Mouse (Mus musculus) hindbrain, postnatal 0 days (tissue): ENCODE measurements around the gene Thap7. TPM values are rescaled to one million over a fixed set of nuclear protein-coding genes. Genes with fewer than 3 reads are reported as not detected.

Source experiments
- ATAC-seq: fragments of 200-750 bp; cut with Nextera tagmentation; 2 replicates; pipeline ENCODE4 v1.8.0; 2017; ENCODE audit warnings: mild to moderate bottlenecking, moderate TSS enrichment, moderate library complexity
- DNase-seq: peaks from one replicate; pipeline ENCODE4 v3.0.0-alpha.2; 2015; ENCODE audit warnings: low spot score
- H3K27ac ChIP-seq: fragments of 300-500 bp; sonication (generic); 2 replicates; pipeline ENCODE4 v1.5.1; 2014; ENCODE audit warnings: mild to moderate bottlenecking
- H3K27me3 ChIP-seq: fragments of 300-500 bp; sonication (generic); 2 replicates; pipeline ENCODE4 v1.6.1; 2014; ENCODE audit warnings: low read length, mixed read lengths; ENCODE audit not compliant: insufficient read depth
- H3K36me3 ChIP-seq: fragments of 300-500 bp; sonication (generic); 2 replicates; pipeline ENCODE4 v1.6.1; 2014; ENCODE audit warnings: low read length, mixed read lengths; ENCODE audit not compliant: insufficient read depth
- H3K4me1 ChIP-seq: fragments of 300-500 bp; sonication (generic); 2 replicates; pipeline ENCODE4 v1.6.1; 2014; ENCODE audit warnings: antibody characterized with exemption, low read length, mixed read lengths; ENCODE audit not compliant: insufficient read depth
- H3K4me2 ChIP-seq: fragments of 300-500 bp; sonication (generic); 2 replicates; pipeline ENCODE4 v1.6.1; 2014; ENCODE audit warnings: low read depth, mild to moderate bottlenecking, low read length, moderate library complexity, mixed read lengths
- H3K4me3 ChIP-seq: fragments of 300-500 bp; sonication (generic); 2 replicates; pipeline ENCODE4 v1.5.1; 2014; ENCODE audit warnings: low read length
- H3K9ac ChIP-seq: fragments of 300-500 bp; sonication (generic); replicated peaks from 2 replicates; pipeline ENCODE4 v1.6.1; 2014; ENCODE audit warnings: mild to moderate bottlenecking, low read length, moderate library complexity, mixed read lengths
- H3K9me3 ChIP-seq: fragments of 300-500 bp; sonication (generic); 2 replicates; pipeline ENCODE4 v1.6.1; 2016; ENCODE audit warnings: low read length, mixed read lengths
- CTCF ChIP-seq: IDR thresholded peaks from 2 replicates; pipeline ENCODE4 v1.5.1; 2016; ENCODE audit warnings: antibody characterized with exemption, control low read depth, low read depth
- WGBS: fragments of 180-500 bp; shearing (Covaris S2); extraction: QIAGEN DNeasy Blood & Tissue Kit; methylation state at CpG from one replicate; pipeline ENCODE4 v1.1.7; 2014; 5-methylcytosine and 5-hydroxymethylcytosine counted together
- polyA plus RNA-seq: library from polyadenylated mRNA; unstranded; fragments of >200 nt; fragmentation: Nextera tagmentation; extraction: Ambion mirVana; gene quantifications from 2 replicates; pipeline ENCODE4 v1.2.1, GENCODE M21; 2015
- total RNA-seq: library from RNA; depleted of rRNA; stranded (reverse); fragments of >200 nt; gene quantifications from 2 replicates; pipeline ENCODE4 v1.2.3, GENCODE M21; 2014

The Thap7 gene
- total and polyA plus RNA-seq, 2 experiments from 2014 or later, result 57.5 to 66.8 TPM

DNA sequence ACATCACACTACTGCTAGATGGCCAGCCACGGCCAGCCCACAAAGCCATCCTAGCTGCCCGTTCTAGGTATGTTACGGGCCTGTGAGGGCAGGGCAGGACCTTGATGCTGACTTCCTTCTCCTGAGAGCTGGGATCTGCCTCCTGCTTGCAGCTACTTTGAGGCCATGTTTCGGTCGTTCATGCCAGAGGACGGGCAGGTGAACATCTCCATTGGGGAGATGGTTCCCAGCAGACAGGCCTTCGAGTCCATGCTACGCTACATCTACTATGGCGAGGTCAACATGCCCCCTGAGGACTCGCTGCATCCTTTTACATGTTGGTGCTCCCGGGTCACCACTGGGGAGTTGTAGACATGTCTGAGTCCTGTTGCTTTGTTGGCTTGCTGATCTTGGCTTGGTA, 6.8 kb downstream of the Thap7 start:
- no peak for DNase-seq
- peaks cover 78% of the 10 kb centered on the region for H3K36me3 ChIP-seq

DNA sequence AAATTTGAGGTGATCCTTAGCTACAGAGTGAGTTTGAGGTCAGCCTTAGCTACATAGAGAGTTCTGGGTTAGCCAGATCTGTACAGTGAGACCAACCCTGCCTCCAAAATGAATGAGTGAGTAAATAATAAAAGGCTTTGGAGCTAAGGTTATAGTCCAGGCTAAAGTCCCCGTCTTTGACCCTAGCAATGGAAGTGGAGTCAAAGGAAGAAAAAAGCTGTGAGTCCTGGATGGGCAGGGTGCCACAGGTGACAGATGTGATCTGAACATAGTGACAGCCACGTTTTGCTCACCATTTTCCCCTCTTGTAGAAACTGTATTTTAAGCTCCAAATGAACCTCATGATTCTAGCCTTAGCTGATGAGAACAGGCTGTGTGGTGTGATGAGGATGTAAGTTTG, 12.0 kb downstream of the Thap7 start:
- no peaks in the 10 kb centered on the region for H3K4me1 ChIP-seq
- 76% methylated on average over 2 of the region's 2 CpGs for WGBS
- H3K4me2 ChIP-seq, result no peak overlapping the region
- peaks cover 76% of the 10 kb centered on the region for H3K36me3 ChIP-seq
- H3K27ac ChIP-seq, result no peak overlapping the region
- TF ChIP-seq CTCF, result no peak
- no peaks in the 10 kb centered on the region for H3K27me3 ChIP-seq
- DNase-seq (no peak), ATAC-seq (no peak)
- H3K9ac ChIP-seq, result no peak overlapping the region
- no peaks in the 10 kb centered on the region for H3K9me3 ChIP-seq
- no peak overlapping the region for H3K4me3 ChIP-seq

More for the DNA sequence above, 6.8 kb downstream of the Thap7 start:
- WGBS, result 93% methylated on average over 11 of the region's 11 CpGs
- H3K9ac ChIP-seq, result no peak overlapping the region
- no peak for ATAC-seq
- no peaks in the 10 kb centered on the region for H3K9me3 ChIP-seq
- H3K4me1 ChIP-seq, result no peaks in the 10 kb centered on the region
- H3K4me2 ChIP-seq, result no peak overlapping the region
- no peak for TF ChIP-seq CTCF
- H3K27ac ChIP-seq, result no peak overlapping the region
- no peaks in the 10 kb centered on the region for H3K27me3 ChIP-seq
- H3K4me3 ChIP-seq, result no peak overlapping the region

DNA sequence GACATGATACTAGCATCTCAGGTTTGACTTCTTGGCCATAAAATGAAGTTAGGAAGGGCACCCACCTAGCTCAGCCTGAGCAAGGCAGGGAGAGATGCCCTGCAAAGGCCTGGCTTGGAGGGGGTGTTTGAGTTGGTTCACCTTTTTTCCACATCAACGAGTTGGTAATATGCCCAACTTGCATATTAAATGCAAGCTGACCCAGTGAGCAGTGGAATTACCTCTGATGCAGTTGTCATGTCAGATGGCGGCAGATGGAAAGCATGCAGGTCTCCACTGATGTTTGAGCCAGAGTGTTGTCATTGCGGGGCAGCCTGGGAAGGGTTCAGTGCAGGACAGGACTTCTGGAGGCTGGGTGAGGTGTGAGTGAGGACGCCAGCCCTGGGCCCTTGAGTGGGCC, 19.5 kb downstream of the Thap7 start:
- no peaks in the 10 kb centered on the region for H3K9me3 ChIP-seq
- no peak overlapping the region for H3K4me2 ChIP-seq
- peaks cover 13% of the 10 kb centered on the region for H3K4me1 ChIP-seq
- WGBS, result 79% methylated on average over 4 of the region's 4 CpGs
- H3K36me3 ChIP-seq, result peaks cover 24% of the 10 kb centered on the region
- no peaks in the 10 kb centered on the region for H3K27me3 ChIP-seq
- ATAC-seq (no peak), DNase-seq (no peak)
- no peak overlapping the region for H3K27ac ChIP-seq
- no peak overlapping the region for H3K9ac ChIP-seq
- no peak overlapping the region for H3K4me3 ChIP-seq
- TF ChIP-seq CTCF, result no peak

DNA sequence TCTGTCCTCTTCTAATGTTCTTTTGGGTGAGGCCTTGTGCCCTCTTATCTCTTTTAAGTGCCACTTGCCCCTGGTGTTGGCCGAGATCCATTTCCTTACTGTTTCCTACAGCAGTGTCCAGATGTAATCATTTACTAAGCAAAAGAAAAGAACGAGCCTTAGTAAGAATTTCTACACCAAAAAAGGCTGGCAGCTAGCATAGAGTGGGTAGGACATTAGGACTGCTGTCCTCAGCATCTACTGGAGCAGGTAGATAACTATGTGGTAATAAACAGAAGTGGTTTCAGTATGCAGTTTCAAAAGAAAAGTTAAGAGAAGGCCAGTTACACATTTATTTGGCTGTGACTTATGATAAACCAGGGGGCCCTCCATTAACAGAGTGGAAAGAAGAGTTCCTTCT, 20.2 kb downstream of the Thap7 start:
- Histone ChIP-seq H3K27me3 (no peaks in the 10 kb centered on the region), H3K4me2 (no peak overlapping the region), H3K27ac (no peak overlapping the region), H3K9me3 (no peaks in the 10 kb centered on the region), H3K36me3 (peaks cover 17% of the 10 kb centered on the region), H3K4me1 (peaks cover 13% of the 10 kb centered on the region), H3K9ac (0 out of 2 replicates have a peak overlapping the region, but pooled peaks have one; percentile 21), H3K4me3 (no peak overlapping the region)
- no peak for DNase-seq
- TF ChIP-seq CTCF, result no peak
- no peak for ATAC-seq
- 81% methylated on average over 2 of the region's 2 CpGs for WGBS

DNA sequence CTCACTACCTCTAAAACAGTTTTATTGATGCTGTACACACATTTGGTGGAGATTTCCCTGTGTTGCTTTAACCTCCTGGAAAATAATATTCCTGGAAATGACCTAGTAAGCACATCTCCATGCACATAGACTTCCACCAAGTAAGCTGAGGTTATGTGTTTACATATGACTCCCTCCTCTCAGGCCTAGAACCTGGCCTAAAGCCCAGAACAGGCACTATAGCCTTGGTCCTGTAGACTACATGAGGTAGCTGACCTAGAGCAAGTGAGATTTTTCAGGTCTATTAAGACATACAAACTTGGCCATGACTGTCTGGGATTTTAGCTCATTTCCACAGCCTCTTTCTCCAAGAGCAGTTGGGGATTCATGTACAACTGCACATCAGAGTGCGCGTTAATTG, 20.8 kb downstream of the Thap7 start:
- H3K4me3 ChIP-seq, result peak overlapping the region; percentile 83; the same call in 1 of the 2 replicates

DNA sequence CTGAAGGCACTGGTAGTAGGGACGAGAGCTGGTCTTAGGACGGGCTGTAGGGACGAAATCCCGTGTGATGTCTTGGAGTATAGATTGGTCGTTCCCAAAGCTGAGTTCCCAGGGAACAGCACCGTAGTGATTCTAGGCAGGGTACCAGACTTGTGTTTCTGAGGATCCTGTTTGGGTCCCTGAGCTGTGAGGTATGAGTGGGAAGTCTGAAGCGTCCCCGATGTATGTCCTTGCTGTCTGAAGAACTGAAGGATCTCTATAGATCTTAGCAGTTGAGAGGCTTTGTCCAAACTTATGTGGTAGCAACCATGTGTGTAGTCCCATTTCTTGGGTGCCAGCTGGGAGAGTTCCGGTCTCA, 21.7 kb downstream of the Thap7 start:
- peak overlapping the region; percentile 85 for H3K9ac ChIP-seq

More for the DNA sequence above, 20.8 kb downstream of the Thap7 start:
- H3K9me3 ChIP-seq, result no peaks in the 10 kb centered on the region
- H3K4me1 ChIP-seq, result peaks cover 13% of the 10 kb centered on the region
- no peak overlapping the region; the same call in 1 of the 2 replicates for H3K9ac ChIP-seq
- no peak overlapping the region for H3K27ac ChIP-seq
- ATAC-seq, result no peak
- H3K36me3 ChIP-seq, result peaks cover 17% of the 10 kb centered on the region
- TF ChIP-seq CTCF, result no peak
- DNase-seq, result no peak
- WGBS, result 96% methylated on average over 2 of the region's 2 CpGs
- no peaks in the 10 kb centered on the region for H3K27me3 ChIP-seq
- H3K4me2 ChIP-seq, result peak overlapping the region; percentile 84

DNA sequence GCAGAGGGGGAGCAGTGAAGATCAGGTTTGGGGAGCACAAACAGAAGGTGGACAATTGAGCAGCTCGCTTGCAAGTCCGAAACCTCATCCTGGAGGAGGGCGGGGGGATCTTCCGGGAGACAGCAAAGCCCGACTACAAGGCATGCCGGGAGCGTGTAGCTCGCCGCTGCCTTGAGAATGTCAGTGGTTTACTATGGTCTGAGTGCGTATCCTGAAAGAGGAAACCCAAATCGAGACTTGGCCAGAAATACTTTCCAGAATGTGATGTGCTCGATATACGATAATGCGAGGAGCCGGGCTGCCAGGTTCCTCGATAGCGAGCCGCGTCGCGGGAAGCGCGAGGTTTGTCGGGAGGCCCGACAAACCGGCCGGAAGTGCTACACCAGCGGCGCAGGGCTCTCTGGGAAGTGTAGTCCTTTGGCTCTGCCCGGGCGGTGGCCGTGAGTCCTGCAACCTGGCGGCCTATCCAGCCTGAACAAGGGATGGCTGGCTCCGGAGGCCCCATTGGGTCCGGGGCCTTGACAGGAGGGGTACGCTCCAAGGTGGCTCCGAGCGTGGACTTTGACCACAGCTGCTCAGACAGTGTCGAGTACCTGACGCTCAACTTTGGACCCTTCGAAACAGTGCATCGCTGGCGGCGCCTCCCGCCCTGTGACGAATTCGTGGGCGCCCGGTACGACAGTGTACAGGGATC, 22.2 kb downstream of the Thap7 start, which contains the start of gene Lztr1:
TSS of gene Lztr1 (plus strand) at position 143 of the 694 bp plus-strand sequence.
- WGBS, result under 1% methylated on average over 50 of the region's 50 CpGs
- Histone ChIP-seq H3K4me3 (peak within 1 kb of the TSS; percentile 83), H3K9ac (peak within 1 kb of the TSS; percentile 85), H3K36me3 (peaks cover 15% of the 10 kb centered on the region), H3K27me3 (no peaks in the 10 kb centered on the region), H3K27ac (peak within 1 kb of the TSS; percentile 93), H3K4me2 (peak within 1 kb of the TSS; percentile 84), H3K9me3 (no peaks in the 10 kb centered on the region), H3K4me1 (peaks cover 13% of the 10 kb centered on the region)
- DNase-seq, result peak; percentile 95
- ATAC-seq, result peak; percentile 96
- peak; percentile 35; the same call in 1 of the 2 replicates for TF ChIP-seq CTCF

More for the DNA sequence above, 21.7 kb downstream of the Thap7 start:
- no peak for TF ChIP-seq CTCF
- Histone ChIP-seq H3K4me1 (peaks cover 13% of the 10 kb centered on the region), H3K4me2 (peak overlapping the region; percentile 84), H3K36me3 (peaks cover 17% of the 10 kb centered on the region), H3K27ac (peak overlapping the region; percentile 93), H3K9me3 (no peaks in the 10 kb centered on the region), H3K4me3 (peak overlapping the region; percentile 83), H3K27me3 (no peaks in the 10 kb centered on the region)
- 8% methylated on average over 9 of the region's 9 CpGs for WGBS
- no peak for ATAC-seq
- DNase-seq, result peak; percentile 10
